Mouse (Mus musculus) left cerebral cortex, postnatal 25 days (tissue): Measurements from ENCODE around the gene Caln1. TPM values are rescaled to one million over a fixed set of nuclear protein-coding genes. Genes with fewer than 3 reads are reported as not detected.

Source experiments
- DNase-seq, 2 experiments: peaks; one replicate each; pipeline ENCODE4 v3.0.0; 2022; ENCODE audit warnings: low spot score in 2 of 2, mixed read lengths in 1 of 2
- intact Hi-C: fragments of 180-260 bp; cut with DNase I; formaldehyde crosslinking; loops from one replicate; pipeline ENCODE4 v1.15.1; 2025
- total RNA-seq, 2 experiments: library from RNA; stranded (reverse); gene quantifications; 2 replicates each; pipeline ENCODE4 v1.2.3; 2021

Caln1 gene
- total RNA-seq, 2 experiments from 2014 or later = 130 to 154 TPM

- intact Hi-C loops = no loop called here
- DNase-seq = peak; percentile 37 to 41
Observed at GRCm38 (mm10) chr5:130858148-130858547, 488.9 kb downstream of the Caln1 start.

GRCm38 (mm10) chr5:130858706-130859105 lies 489.5 kb downstream of the Caln1 start:
- no peak for DNase-seq
- intact Hi-C loops = no loop called here

GRCm38 (mm10) chr5:130859736-130860135 lies 490.5 kb downstream of the Caln1 start:
- intact Hi-C loops = loop anchor here (5.0 to 10.0 kb wide), 3 partner anchors 148 to 445 kb away; partner anchors contain the start of gene Galnt17
- DNase-seq = no peak

GRCm38 (mm10) chr5:130862302-130862701 lies 493.0 kb downstream of the Caln1 start:
- intact Hi-C loops = loop anchor here (1.0 to 10.0 kb wide), 4 partner anchors 145 to 566 kb away; partner anchors contain the start of gene Galnt17
- peak; percentile 67 to 78 for DNase-seq

- no peak for DNase-seq
- intact Hi-C loops = loop anchor here (10.0 kb wide), 2 partner anchors 315 to 435 kb away; partner anchors contain the start of gene Galnt17
Observed at GRCm38 (mm10) chr5:130869869-130870268, 500.6 kb downstream of the Caln1 start.

- intact Hi-C loops = no loop called here
- no peak for DNase-seq
Observed at GRCm38 (mm10) chr5:130871086-130871485, 501.8 kb downstream of the Caln1 start.

- intact Hi-C loops = no loop called here
- DNase-seq = no peak
Observed at GRCm38 (mm10) chr5:130875391-130875790, 506.1 kb downstream of the Caln1 start.

- DNase-seq = no peak
Observed at GRCm38 (mm10) chr5:130880331-130880730, 511.1 kb downstream of the Caln1 start.

GRCm38 (mm10) chr5:130891735-130892134 lies 522.5 kb downstream of the Caln1 start:
- DNase-seq = no peak
- intact Hi-C loops = no loop called here

More at GRCm38 (mm10) chr5:130880331-130880730, 511.1 kb downstream of the Caln1 start:
- intact Hi-C loops = no loop called here

- intact Hi-C loops = no loop called here
- DNase-seq = no peak
Observed at GRCm38 (mm10) chr5:130895991-130896390, 526.7 kb downstream of the Caln1 start.

Other genes with a start within 250 kb of the Caln1 start
- gene Kctd7, start 224.6 kb upstream of the Caln1 start, total RNA-seq = 10 to 100 TPM; 10.3 to 11.8 TPM
- 10 to 100 TPM; 55.8 to 57.4 TPM for gene Rabgef1, start 197.7 kb upstream of the Caln1 start, total RNA-seq
- 10 to 100 TPM; 39.3 to 42.9 TPM for gene Tmem248, start 152.4 kb upstream of the Caln1 start, total RNA-seq
- gene Sbds, start 113.9 kb upstream of the Caln1 start, total RNA-seq = 10 to 100 TPM; 73.5 to 75.5 TPM
- 10 to 100 TPM; 15.5 to 16.4 TPM for gene Tyw1, start 113.8 kb upstream of the Caln1 start, total RNA-seq
- gene A330070K13Rik, start 15.2 kb downstream of the Caln1 start, total RNA-seq = 1 to 10 TPM; 1.1 to 1.6 TPM